Mouse (Mus musculus) neural tube, embryonic 13.5 days (tissue): ENCODE results near the gene E330021D16Rik. TPM values are rescaled to one million over a fixed set of nuclear protein-coding genes. Genes with fewer than 3 reads are reported as not detected.
"Not testable (repeated sequence)": the region's sequence is repeated elsewhere in the genome, so short reads cannot be mapped to it uniquely, and the experiment has no call there.

Experiments used
- ATAC-seq: fragments of 200-750 bp; cut with Nextera tagmentation; 2 replicates; pipeline ENCODE4 v1.8.0; 2017; ENCODE audit warnings: low read depth, mild to moderate bottlenecking, moderate TSS enrichment, moderate library complexity
- H3K27ac ChIP-seq: fragments of 300-500 bp; sonication (generic); replicated peaks from 2 replicates; pipeline ENCODE4 v1.5.1; 2015; ENCODE audit warnings: moderate library complexity, mild to moderate bottlenecking, inconsistent platforms
- H3K27me3 ChIP-seq: fragments of 300-500 bp; sonication (generic); 2 replicates; pipeline ENCODE4 v1.6.1; 2015; ENCODE audit warnings: mild to moderate bottlenecking, inconsistent platforms
- H3K36me3 ChIP-seq: fragments of 300-500 bp; sonication (generic); 2 replicates; pipeline ENCODE4 v1.6.1; 2015; ENCODE audit warnings: mild to moderate bottlenecking, inconsistent platforms
- H3K4me1 ChIP-seq: fragments of 300-500 bp; sonication (generic); replicated peaks from 2 replicates; pipeline ENCODE4 v1.6.1; 2015; ENCODE audit warnings: inconsistent platforms
- H3K4me2 ChIP-seq: fragments of 300-500 bp; sonication (generic); 2 replicates; pipeline ENCODE4 v1.6.1; 2015; ENCODE audit warnings: inconsistent platforms, mild to moderate bottlenecking, moderate library complexity
- H3K4me3 ChIP-seq: fragments of 300-500 bp; sonication (generic); 2 replicates; pipeline ENCODE4 v1.5.1; 2015; ENCODE audit warnings: mild to moderate bottlenecking, inconsistent platforms
- H3K9ac ChIP-seq: fragments of 300-500 bp; sonication (generic); 2 replicates; pipeline ENCODE4 v1.6.1; 2015; ENCODE audit warnings: moderate library complexity, mild to moderate bottlenecking, inconsistent platforms
- H3K9me3 ChIP-seq: fragments of 300-500 bp; sonication (generic); 2 replicates; pipeline ENCODE4 v1.6.1; 2016; ENCODE audit warnings: inconsistent platforms
- WGBS: fragments of 180-500 bp; shearing (Covaris S2); methylation state at CpG from one replicate; pipeline ENCODE4 v1.1.7; 2015; 5-methylcytosine and 5-hydroxymethylcytosine counted together
- polyA plus RNA-seq: library from polyadenylated mRNA; unstranded; fragments of >200 nt; fragmentation: Nextera tagmentation; extraction: Ambion mirVana; gene quantifications from 2 replicates; pipeline ENCODE4 v1.2.1, GENCODE M21; 2015

The E330021D16Rik gene
- polyA plus RNA-seq: not detected in 2 replicates

DNA sequence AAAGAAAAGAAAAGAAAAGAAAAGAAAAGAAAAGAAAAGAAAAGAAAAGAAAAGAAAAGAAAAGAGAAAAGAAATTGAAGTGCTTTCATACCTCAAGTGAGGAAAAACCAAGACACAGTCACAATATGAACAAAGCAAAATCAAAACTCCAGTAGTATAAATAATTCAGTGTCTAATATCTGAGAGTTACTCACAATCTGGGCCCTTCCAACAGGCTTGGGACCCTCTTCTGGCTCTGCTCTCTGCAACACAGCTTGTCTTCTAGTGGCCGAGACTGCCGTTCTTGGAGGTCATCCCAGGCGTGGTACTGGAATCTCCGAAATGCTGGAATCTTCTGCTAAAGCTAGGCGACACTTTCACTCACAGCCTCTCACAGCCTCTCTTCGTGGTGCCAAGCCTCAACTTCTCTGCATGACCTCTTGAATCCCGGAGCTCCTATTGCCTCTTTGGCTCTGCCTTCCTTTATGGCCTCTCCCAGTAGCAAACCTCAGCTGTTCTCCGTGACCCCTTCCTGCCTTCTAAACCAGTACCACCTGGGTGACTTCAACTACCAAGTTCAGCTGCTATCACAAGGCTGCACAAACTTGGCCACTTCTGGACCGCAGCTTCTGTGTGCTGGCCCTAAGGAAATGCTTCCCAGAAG lies at the start of gene E330021D16Rik:
E330021D16Rik (minus strand) TSS at position 437 of the 643 bp plus-strand sequence.
- H3K9ac ChIP-seq: no peak within 1 kb of the TSS
- no peak within 1 kb of the TSS for H3K27ac ChIP-seq
- H3K27me3 ChIP-seq: no peaks in the 10 kb centered on the region
- no peak for ATAC-seq
- no peaks in the 10 kb centered on the region for H3K36me3 ChIP-seq
- H3K4me3 ChIP-seq: no peak within 1 kb of the TSS
- H3K4me1 ChIP-seq: no peaks in the 10 kb centered on the region
- H3K4me2 ChIP-seq: no peak within 1 kb of the TSS
- WGBS: 87% methylated on average over 9 of the region's 9 CpGs
- H3K9me3 ChIP-seq: no peaks in the 10 kb centered on the region

DNA sequence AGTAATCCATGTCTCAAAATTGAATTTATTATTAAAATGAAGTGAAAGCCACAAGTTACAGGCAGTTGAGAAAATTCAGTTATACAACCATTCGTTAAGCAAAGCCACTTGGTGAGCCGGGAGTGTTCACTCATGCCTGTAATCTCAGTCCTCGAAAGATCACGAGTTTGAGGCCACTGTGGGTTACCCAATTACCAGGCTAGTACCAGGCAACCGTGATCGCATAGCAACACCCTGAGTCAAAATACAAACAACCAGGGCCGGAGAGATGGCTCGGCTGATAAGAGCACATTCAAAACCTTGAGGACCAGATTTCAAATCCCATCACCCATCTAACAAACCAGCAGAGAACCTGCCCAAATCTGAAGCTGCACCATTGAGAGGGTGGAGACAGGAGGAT lies 49.7 kb upstream of the E330021D16Rik start:
- Histone ChIP-seq H3K9ac (no peak overlapping the region), H3K27ac (no peak overlapping the region; the same call in 1 of the 2 replicates), H3K4me3 (no peak overlapping the region), H3K4me1 (peaks cover 21% of the 10 kb centered on the region), H3K9me3 (no peaks in the 10 kb centered on the region), H3K27me3 (no peaks in the 10 kb centered on the region), H3K4me2 (no peak overlapping the region), H3K36me3 (no peaks in the 10 kb centered on the region)
- no peak for ATAC-seq
- WGBS: 92% methylated on average over 8 of the region's 8 CpGs

DNA sequence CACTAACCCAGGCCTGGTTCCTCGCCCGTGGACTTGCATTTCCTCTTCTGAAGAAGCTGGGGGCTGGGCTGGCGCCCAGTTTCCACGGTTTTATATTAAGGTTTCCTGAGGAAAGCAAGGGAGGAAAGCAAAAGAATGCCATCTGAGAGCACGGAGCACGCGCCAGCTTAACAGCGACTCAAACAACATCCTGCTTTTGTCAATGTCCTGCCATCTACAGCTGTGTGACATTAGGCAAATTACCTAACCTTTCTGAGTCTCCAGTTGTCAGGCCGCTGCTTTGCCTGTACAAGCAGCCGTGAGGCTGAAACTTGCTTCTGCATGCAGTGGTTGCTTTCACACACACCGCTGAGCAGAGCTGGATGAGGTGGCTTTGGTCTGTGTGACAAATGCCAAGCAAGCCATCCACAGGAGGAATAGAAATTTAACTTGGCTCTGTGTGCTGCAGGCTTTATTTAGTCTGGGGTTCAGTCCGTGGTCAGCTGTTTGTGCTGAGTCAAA lies 48.8 kb upstream of the E330021D16Rik start:
- H3K4me3 ChIP-seq: no peak overlapping the region
- no peaks in the 10 kb centered on the region for H3K36me3 ChIP-seq
- no peak overlapping the region for H3K4me2 ChIP-seq
- H3K27me3 ChIP-seq: no peaks in the 10 kb centered on the region
- H3K9ac ChIP-seq: no peak overlapping the region
- H3K4me1 ChIP-seq: peaks cover 14% of the 10 kb centered on the region
- H3K9me3 ChIP-seq: no peaks in the 10 kb centered on the region
- ATAC-seq: no peak
- 81% methylated on average over 12 of the region's 12 CpGs for WGBS
- H3K27ac ChIP-seq: no peak overlapping the region; the same call in 1 of the 2 replicates

- Histone ChIP-seq H3K4me1 (peaks cover 8% of the 10 kb centered on the region), H3K4me3 (no peak overlapping the region), H3K36me3 (no peaks in the 10 kb centered on the region), H3K27ac (no peak overlapping the region), H3K9ac (no peak overlapping the region), H3K9me3 (no peaks in the 10 kb centered on the region), H3K27me3 (no peaks in the 10 kb centered on the region), H3K4me2 (no peak overlapping the region)
- 79% methylated on average over 9 of the region's 9 CpGs for WGBS
- ATAC-seq: no peak
Observed at GRCm38 (mm10) chr6:136463491-136463890, 48.1 kb upstream of the E330021D16Rik start.

DNA sequence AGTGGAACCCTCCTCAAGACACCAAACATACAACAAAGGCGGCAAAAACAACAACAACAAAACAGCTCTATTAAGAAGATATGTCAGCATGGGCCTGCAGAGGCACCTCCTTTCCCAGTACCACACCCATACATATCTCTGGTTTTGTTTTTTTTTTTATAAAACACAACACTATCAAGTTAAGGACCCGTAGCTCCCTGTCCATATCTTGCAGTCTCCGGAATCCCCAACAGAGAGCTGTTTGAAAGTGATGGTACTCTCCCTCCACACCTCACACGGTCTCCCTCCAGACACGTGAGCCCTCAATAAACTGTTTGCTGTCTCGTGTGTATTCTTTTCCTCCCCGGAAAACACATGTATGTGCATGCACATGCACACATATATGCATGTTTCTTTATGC lies 43.8 kb upstream of the E330021D16Rik start:
- Histone ChIP-seq H3K4me1 (no peaks in the 10 kb centered on the region), H3K4me2 (no peak overlapping the region), H3K27me3 (no peaks in the 10 kb centered on the region), H3K36me3 (no peaks in the 10 kb centered on the region), H3K9ac (no peak overlapping the region), H3K4me3 (no peak overlapping the region), H3K27ac (no peak overlapping the region), H3K9me3 (no peaks in the 10 kb centered on the region)
- ATAC-seq: no peak
- 95% methylated on average over 7 of the region's 7 CpGs for WGBS

DNA sequence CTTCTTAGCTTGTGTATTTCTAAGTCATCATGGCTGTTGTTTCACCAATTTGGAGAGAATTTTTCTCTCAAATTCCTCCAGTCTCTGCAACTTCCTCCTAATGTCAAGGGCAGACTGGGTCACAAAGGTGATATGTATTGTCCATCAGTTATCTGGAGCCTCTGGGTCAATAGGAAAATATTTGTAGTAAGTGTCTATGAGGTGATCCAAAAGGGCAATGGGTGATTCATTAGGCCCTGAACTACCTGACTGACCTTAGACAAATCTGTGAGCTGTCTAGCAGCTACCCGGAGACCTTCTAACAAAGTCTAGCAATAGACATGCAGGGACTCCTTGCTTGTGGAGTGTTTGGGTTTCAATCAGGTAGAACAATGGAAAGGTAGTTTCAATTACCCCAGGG lies 40.9 kb upstream of the E330021D16Rik start:
- no peak overlapping the region for H3K4me3 ChIP-seq
- H3K27me3 ChIP-seq: no peaks in the 10 kb centered on the region
- H3K9me3 ChIP-seq: no peaks in the 10 kb centered on the region
- no peak overlapping the region for H3K9ac ChIP-seq
- no peak overlapping the region for H3K4me2 ChIP-seq
- no peak overlapping the region for H3K27ac ChIP-seq
- ATAC-seq: no peak
- H3K4me1 ChIP-seq: no peaks in the 10 kb centered on the region
- H3K36me3 ChIP-seq: no peaks in the 10 kb centered on the region
- 92% methylated on average over 1 of the region's 1 CpGs for WGBS

DNA sequence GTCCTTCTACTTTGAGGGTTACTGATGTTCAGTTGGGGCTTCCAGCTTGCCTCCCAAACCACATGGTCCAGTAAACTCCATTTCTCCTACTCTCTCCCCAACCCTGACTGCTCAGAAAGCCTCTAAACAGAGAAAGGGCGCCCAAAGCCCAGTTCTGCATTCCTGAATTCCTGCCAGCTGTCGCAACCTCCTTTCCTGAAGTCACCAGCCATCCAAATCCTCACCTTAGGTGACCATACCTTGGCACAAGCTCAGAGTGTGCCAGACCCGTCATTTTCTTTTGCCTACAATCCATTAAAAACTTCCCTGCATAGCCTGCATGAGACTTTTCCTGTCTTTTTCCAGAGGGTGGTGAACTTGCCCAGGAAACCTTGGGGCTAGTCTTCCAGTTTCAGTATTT lies 40.3 kb upstream of the E330021D16Rik start:
- H3K4me3 ChIP-seq: no peak overlapping the region
- no peaks in the 10 kb centered on the region for H3K4me1 ChIP-seq
- no peaks in the 10 kb centered on the region for H3K27me3 ChIP-seq
- H3K9me3 ChIP-seq: no peaks in the 10 kb centered on the region
- H3K27ac ChIP-seq: no peak overlapping the region
- H3K36me3 ChIP-seq: no peaks in the 10 kb centered on the region
- 78% methylated on average over 3 of the region's 3 CpGs for WGBS
- H3K9ac ChIP-seq: no peak overlapping the region
- no peak overlapping the region for H3K4me2 ChIP-seq
- ATAC-seq: no peak

DNA sequence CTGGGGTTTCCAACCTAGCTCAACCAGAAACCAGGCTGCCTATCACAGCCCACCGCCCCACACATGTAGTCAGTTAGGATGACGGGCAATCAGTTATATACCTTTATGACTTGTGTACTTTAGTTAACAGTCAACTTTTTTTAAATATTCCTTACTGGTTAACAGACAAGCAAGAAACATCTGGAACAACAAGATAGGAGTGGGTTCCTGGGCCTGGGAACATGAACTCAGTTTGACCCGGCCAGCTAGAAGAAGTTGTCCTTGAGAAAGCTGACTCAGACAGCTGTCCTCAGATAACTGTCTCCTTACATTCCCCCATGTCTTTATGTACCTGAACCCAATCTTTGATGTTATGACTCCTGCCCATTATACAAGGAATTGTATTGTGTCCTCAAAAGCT lies 37.3 kb upstream of the E330021D16Rik start:
- Histone ChIP-seq H3K4me1 (no peaks in the 10 kb centered on the region), H3K9me3 (0 out of 2 replicates have a peak, but pooled peaks cover 8% of the 10 kb centered on the region), H3K27ac (no peak overlapping the region), H3K4me2 (no peak overlapping the region), H3K27me3 (no peaks in the 10 kb centered on the region), H3K9ac (no peak overlapping the region), H3K4me3 (no peak overlapping the region), H3K36me3 (no peaks in the 10 kb centered on the region)
- 95% methylated on average over 3 of the region's 3 CpGs for WGBS
- ATAC-seq: no peak

- Histone ChIP-seq H3K4me3 (no peak overlapping the region), H3K9ac (no peak overlapping the region), H3K9me3 (0 out of 2 replicates have a peak, but pooled peaks cover 8% of the 10 kb centered on the region), H3K4me2 (no peak overlapping the region), H3K27me3 (no peaks in the 10 kb centered on the region), H3K27ac (no peak overlapping the region), H3K36me3 (no peaks in the 10 kb centered on the region), H3K4me1 (no peaks in the 10 kb centered on the region)
- no peak for ATAC-seq
- 95% methylated on average over 6 of the region's 6 CpGs for WGBS
Observed at GRCm38 (mm10) chr6:136450863-136451262, 35.5 kb upstream of the E330021D16Rik start.

DNA sequence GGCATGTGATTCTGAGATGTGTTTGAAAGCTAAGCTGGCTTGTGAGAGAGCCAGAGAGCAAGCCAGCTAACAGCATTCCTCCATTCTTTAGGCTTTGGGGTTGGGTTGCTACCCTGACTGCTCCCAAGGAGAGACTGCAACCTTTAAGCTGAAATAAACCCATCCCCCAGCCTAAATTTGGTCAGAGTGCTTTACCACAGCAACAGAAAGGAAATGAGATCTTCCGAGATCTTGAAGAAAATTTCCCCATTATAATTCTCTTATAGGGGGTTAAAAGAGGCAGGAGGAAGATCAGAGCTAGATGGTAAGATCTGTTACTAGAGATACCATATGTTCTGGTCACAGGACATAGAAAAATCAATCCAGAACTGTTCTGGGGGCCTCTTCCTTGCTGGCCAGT lies 34.6 kb upstream of the E330021D16Rik start:
- no peak overlapping the region for H3K4me3 ChIP-seq
- WGBS: 97% methylated on average over 1 of the region's 1 CpGs
- no peak overlapping the region for H3K27ac ChIP-seq
- H3K36me3 ChIP-seq: no peaks in the 10 kb centered on the region
- H3K9ac ChIP-seq: no peak overlapping the region
- no peaks in the 10 kb centered on the region for H3K27me3 ChIP-seq
- no peaks in the 10 kb centered on the region for H3K4me1 ChIP-seq
- no peak for ATAC-seq
- no peak overlapping the region for H3K4me2 ChIP-seq
- H3K9me3 ChIP-seq: peaks cover 16% of the 10 kb centered on the region

DNA sequence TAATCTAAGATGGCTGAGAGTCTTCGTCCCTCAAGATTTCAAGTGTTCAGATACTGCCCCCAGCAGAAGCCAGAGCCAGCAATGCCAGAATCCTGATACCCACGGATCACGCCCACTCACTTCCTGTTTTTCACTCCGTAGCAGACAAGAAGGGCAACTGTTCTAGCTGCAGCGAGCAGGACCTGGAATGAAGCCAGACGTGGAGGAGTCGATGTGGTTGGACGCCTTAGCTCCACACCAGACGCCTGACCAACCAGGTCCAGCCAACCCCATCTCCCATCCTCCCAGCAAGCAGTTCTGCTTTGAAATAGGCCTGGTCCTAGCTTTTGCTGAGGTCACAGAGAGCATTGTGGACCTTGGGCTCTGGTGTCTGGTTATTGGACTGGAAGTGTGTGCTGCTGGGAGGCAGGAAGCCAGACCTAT lies 33.9 kb upstream of the E330021D16Rik start:
- peaks cover 23% of the 10 kb centered on the region for H3K9me3 ChIP-seq
- no peaks in the 10 kb centered on the region for H3K36me3 ChIP-seq
- WGBS: 75% methylated on average over 9 of the region's 9 CpGs
- no peak overlapping the region for H3K4me2 ChIP-seq
- H3K27ac ChIP-seq: no peak overlapping the region
- H3K9ac ChIP-seq: no peak overlapping the region
- no peak overlapping the region for H3K4me3 ChIP-seq
- ATAC-seq: no peak
- no peaks in the 10 kb centered on the region for H3K4me1 ChIP-seq
- no peaks in the 10 kb centered on the region for H3K27me3 ChIP-seq

- H3K4me2 ChIP-seq, H3K27me3 ChIP-seq, H3K27ac ChIP-seq, ATAC-seq, H3K36me3 ChIP-seq, H3K9ac ChIP-seq, H3K4me1 ChIP-seq, H3K4me3 ChIP-seq: not testable (repeated sequence)
- peaks cover 26% of the 10 kb centered on the region for H3K9me3 ChIP-seq
- 93% methylated on average over 2 of the region's 2 CpGs for WGBS
Observed at GRCm38 (mm10) chr6:136439205-136439604, 23.8 kb upstream of the E330021D16Rik start.

GRCm38 (mm10) chr6:136436151-136436550 lies 20.8 kb upstream of the E330021D16Rik start:
- 68% methylated on average over 3 of the region's 3 CpGs for WGBS
- not testable (repeated sequence) for H3K4me3 ChIP-seq, H3K27me3 ChIP-seq, H3K27ac ChIP-seq, H3K36me3 ChIP-seq, H3K4me1 ChIP-seq, ATAC-seq, H3K4me2 ChIP-seq, H3K9ac ChIP-seq, H3K9me3 ChIP-seq
